Mouse (Mus musculus): ENCODE data around the gene Grik1. TPM values are rescaled to one million over a fixed set of nuclear protein-coding genes. Genes with fewer than 3 reads are reported as not detected.

Grik1 gene
- polyA plus RNA-seq, 1 experiment from 2014 or later: 4.2 TPM

DNA sequence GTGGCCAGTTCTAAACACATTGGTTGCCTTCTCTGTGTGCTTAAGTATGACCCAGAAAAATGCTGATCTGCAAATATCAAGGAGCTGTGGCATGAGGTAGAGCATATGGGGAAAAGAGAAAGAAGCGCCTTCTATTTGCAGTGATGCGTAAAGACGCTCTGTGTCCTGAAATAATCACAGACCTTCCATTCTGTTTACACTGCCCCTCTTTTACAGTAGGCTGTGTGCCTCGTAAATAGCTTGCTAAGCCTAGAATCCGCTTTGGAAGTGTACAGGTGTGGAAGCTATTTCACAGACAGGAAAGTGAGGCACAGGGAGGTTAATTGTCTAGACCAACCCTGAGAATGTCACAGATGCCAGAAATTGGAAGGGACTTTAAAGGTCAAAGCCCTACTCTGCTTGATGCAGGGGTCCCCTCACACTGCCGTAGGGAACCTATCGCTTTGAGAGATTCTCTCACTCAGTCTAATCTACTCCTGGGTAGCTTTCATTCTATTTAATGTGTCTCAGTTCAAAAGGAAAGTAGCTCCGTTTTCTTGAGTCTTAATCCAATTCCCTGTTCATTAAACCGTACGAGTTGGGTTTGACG lies 251.5 kb downstream of the Grik1 start:
- Histone ChIP-seq H3K27ac (no peak overlapping the region), H3K36me3 (replicated peaks) (no peaks in the 10 kb centered on the region), H3K9me3 (no peaks in the 10 kb centered on the region), H3K4me2 (no peak overlapping the region), H3K4me1 (no peaks in the 10 kb centered on the region), H3K27me3 (no peaks in the 10 kb centered on the region), H3K9ac (no peak overlapping the region), H3K4me3 (replicated peaks) (no peak overlapping the region)
- 58% methylated on average over 11 of the region's 11 CpGs for WGBS
- ATAC-seq (ENCODE audit: low FRiP score): peak; percentile 55; the same call in 1 of the 2 replicates

DNA sequence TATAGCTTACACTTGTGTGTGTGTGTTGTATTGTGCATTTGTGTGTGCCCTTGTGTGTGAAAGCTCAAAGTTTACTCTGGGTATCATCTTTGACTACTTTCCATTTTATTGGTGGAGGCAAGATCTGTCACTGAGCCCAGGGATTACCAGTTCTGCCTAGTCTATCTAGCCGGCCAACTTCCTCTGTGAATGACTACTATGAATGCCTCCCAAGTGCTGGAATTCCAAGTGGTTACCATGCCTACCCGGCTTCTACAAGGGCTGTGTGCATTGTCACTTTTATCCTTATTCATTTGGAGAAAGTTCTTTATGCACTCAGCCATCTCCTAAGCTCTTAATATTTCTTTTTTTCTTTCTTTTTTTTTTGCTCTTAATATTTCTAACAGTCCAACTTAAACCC lies 301.3 kb downstream of the Grik1 start:
- 16% methylated on average over 2 of the region's 2 CpGs for WGBS
- Histone ChIP-seq H3K27me3 (no peaks in the 10 kb centered on the region), H3K9me3 (no peaks in the 10 kb centered on the region), H3K4me3 (replicated peaks) (no peak overlapping the region), H3K9ac (no peak overlapping the region), H3K4me1 (peaks cover 10% of the 10 kb centered on the region; the same call in 1 of the 2 replicates), H3K36me3 (replicated peaks) (no peaks in the 10 kb centered on the region), H3K4me2 (no peak overlapping the region), H3K27ac (no peak overlapping the region)
- peak; percentile 87 for ATAC-seq (ENCODE audit: low FRiP score)

DNA sequence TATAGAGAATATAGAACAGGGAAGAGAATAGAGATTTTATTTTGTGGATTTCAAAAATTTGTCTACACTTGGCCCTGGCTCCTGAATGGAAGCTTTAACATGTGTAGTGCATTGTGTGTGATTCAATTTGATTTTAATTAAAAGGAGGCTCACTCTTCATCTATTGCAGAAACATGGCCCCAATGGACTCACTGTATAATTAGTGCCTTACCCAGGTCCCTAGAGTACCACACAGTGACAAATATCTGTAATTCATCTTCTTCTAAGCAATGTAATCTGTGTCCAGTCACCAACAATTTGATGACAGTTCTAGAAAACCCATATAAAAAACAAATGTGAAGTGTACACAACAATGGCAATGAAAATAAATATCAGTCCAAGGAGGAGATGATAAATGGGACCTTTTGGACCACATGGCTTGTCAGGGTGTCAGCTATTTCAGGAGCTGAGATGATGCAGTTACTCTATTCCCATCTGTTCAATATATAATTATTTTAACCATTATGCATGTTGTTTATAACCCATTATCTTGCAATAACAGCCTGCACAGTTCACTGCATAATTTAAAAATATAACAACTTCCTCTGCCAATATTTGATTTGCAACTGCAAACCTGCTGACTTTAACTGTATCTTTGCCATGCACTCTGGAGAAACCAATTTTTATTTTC lies 305.7 kb downstream of the Grik1 start:
- no peak overlapping the region for H3K9ac ChIP-seq
- H3K4me3 ChIP-seq (replicated peaks): no peak overlapping the region
- H3K27me3 ChIP-seq: no peaks in the 10 kb centered on the region
- no peaks in the 10 kb centered on the region for H3K9me3 ChIP-seq
- no peak overlapping the region for H3K4me2 ChIP-seq
- H3K27ac ChIP-seq: no peak overlapping the region
- no peaks in the 10 kb centered on the region for H3K36me3 ChIP-seq (replicated peaks)
- peaks cover 10% of the 10 kb centered on the region; the same call in 1 of the 2 replicates for H3K4me1 ChIP-seq
- ATAC-seq (ENCODE audit: low FRiP score): peak; percentile 27; the same call in 1 of the 2 replicates

DNA sequence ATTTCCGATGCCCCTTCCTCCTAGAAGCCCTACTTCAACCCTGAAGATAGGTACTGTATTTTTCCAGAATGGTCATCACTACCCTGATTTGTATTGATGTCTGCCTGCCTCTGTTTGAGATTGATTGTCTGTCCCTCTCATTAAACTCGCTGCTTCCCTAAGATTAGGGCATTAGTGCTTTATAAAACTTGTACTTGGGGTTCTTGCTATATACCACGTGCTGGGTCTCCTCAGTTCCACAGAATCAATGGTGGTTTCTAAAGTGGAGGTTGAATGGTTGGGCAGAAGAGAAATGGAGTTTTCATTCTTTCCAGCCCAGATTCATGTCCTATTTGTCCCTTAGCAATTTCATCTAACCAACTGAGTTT lies 316.0 kb downstream of the Grik1 start:
- H3K4me2 ChIP-seq: no peak overlapping the region
- H3K4me3 ChIP-seq (replicated peaks): no peak overlapping the region
- no peaks in the 10 kb centered on the region for H3K36me3 ChIP-seq (replicated peaks)
- no peaks in the 10 kb centered on the region for H3K27me3 ChIP-seq
- no peaks in the 10 kb centered on the region for H3K9me3 ChIP-seq
- peaks cover 9% of the 10 kb centered on the region; the same call in 1 of the 2 replicates for H3K4me1 ChIP-seq
- 31% methylated on average over 3 of the region's 3 CpGs for WGBS
- H3K9ac ChIP-seq: no peak overlapping the region
- ATAC-seq (ENCODE audit: low FRiP score): peak; percentile 52
- H3K27ac ChIP-seq: no peak overlapping the region

- Histone ChIP-seq H3K27ac (no peak overlapping the region), H3K4me3 (replicated peaks) (no peak overlapping the region), H3K9ac (no peak overlapping the region), H3K4me1 (peaks cover 9% of the 10 kb centered on the region; the same call in 1 of the 2 replicates), H3K36me3 (replicated peaks) (no peaks in the 10 kb centered on the region), H3K4me2 (no peak overlapping the region), H3K9me3 (no peaks in the 10 kb centered on the region), H3K27me3 (no peaks in the 10 kb centered on the region)
- WGBS: 26% methylated on average over 2 of the region's 2 CpGs
- ATAC-seq (ENCODE audit: low FRiP score): peak; percentile 93
These were observed 316.5 kb downstream of the Grik1 start for GRCm38 (mm10) chr16:87973394-87974075.

DNA sequence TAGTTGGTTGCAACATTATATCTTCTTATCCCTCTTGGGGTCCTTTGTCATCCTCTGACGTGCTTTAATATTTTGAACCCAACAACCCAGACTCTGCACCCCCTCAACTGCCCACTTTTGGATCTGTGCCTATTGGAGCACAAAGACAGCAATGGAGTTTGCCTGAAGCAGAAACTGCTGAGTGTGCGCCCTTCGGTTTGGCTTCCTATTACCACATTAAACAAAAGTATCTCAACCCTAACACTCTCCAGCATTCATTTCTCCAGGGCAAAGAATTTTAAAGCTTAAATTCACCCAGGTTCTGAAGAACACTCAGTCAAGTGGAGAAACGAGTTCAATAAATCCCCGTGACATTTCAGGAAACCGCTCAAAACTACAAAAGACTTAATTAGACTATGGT lies 318.2 kb downstream of the Grik1 start:
- H3K27ac ChIP-seq: no peak overlapping the region
- no peak for ATAC-seq (ENCODE audit: low FRiP score)
- H3K36me3 ChIP-seq (replicated peaks): no peaks in the 10 kb centered on the region
- no peak overlapping the region for H3K4me2 ChIP-seq
- 63% methylated on average over 6 of the region's 6 CpGs for WGBS
- no peak overlapping the region for H3K4me3 ChIP-seq (replicated peaks)
- no peak overlapping the region for H3K9ac ChIP-seq
- no peaks in the 10 kb centered on the region for H3K27me3 ChIP-seq
- H3K4me1 ChIP-seq: peaks cover 9% of the 10 kb centered on the region; the same call in 1 of the 2 replicates
- H3K9me3 ChIP-seq: no peaks in the 10 kb centered on the region

- Histone ChIP-seq H3K27ac (no peak overlapping the region), H3K27me3 (no peaks in the 10 kb centered on the region), H3K9ac (no peak overlapping the region), H3K4me2 (no peak overlapping the region), H3K4me3 (replicated peaks) (no peak overlapping the region), H3K36me3 (replicated peaks) (no peaks in the 10 kb centered on the region), H3K4me1 (peaks cover 9% of the 10 kb centered on the region; the same call in 1 of the 2 replicates), H3K9me3 (no peaks in the 10 kb centered on the region)
- WGBS: 85% methylated on average over 3 of the region's 3 CpGs
- no peak for ATAC-seq (ENCODE audit: low FRiP score)
These were observed 320.1 kb downstream of the Grik1 start for GRCm38 (mm10) chr16:87969936-87970335.

DNA sequence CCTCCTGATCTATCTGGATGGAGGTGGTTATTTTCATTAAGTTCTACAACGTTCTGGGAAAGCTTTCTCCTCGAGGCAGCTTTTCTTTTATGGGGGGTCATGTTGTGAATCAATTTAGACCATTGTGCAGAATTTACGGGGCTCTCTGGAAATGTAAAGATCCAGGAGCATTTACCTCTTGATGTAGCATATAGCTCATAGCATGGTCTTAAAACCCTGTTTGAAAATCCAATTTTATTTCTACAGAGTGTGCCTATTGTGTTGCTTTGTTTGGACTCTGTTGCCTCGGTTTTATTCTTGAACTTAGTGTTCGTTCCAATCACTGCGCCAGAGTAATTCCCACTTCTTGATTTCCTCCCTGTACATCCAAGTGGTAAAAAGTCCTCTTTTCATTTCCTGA lies 328.6 kb downstream of the Grik1 start:
- WGBS: 66% methylated on average over 6 of the region's 6 CpGs
- H3K4me2 ChIP-seq: no peak overlapping the region
- ATAC-seq (ENCODE audit: low FRiP score): no peak
- no peak overlapping the region for H3K4me3 ChIP-seq (replicated peaks)
- H3K27me3 ChIP-seq: no peaks in the 10 kb centered on the region
- no peak overlapping the region for H3K9ac ChIP-seq
- H3K36me3 ChIP-seq (replicated peaks): no peaks in the 10 kb centered on the region
- no peak overlapping the region for H3K27ac ChIP-seq
- H3K9me3 ChIP-seq: no peaks in the 10 kb centered on the region
- no peaks in the 10 kb centered on the region for H3K4me1 ChIP-seq

DNA sequence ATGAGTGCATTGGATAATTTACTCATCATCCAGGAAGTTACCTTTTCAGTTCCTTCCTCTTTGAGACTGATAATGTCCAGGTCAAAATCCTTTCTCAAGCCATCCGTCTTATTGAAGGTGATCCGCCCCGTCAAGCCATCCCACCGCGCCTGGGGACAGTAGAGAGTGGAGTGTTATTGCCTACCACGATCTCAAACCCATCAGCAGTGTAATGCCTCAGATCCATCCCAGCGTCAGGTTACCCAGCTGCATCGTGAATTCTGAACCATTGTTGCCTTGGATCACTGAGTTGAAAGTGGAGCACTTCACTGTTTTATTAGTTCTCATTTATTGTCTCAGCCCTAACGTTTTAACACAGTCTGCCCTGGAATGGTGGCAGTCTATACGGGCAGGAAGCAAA lies 332.6 kb downstream of the Grik1 start:
- no peak for ATAC-seq (ENCODE audit: low FRiP score)
- H3K4me3 ChIP-seq (replicated peaks): no peak overlapping the region
- no peak overlapping the region for H3K9ac ChIP-seq
- H3K4me2 ChIP-seq: no peak overlapping the region
- no peak overlapping the region for H3K27ac ChIP-seq
- H3K9me3 ChIP-seq: no peaks in the 10 kb centered on the region
- no peaks in the 10 kb centered on the region for H3K27me3 ChIP-seq
- H3K36me3 ChIP-seq (replicated peaks): no peaks in the 10 kb centered on the region
- 91% methylated on average over 10 of the region's 10 CpGs for WGBS
- peaks cover 5% of the 10 kb centered on the region; the same call in 1 of the 2 replicates for H3K4me1 ChIP-seq

- no peaks in the 10 kb centered on the region for H3K9me3 ChIP-seq
- no peak for ATAC-seq (ENCODE audit: low FRiP score)
- 86% methylated on average over 5 of the region's 5 CpGs for WGBS
- no peak overlapping the region for H3K4me3 ChIP-seq (replicated peaks)
- H3K9ac ChIP-seq: no peak overlapping the region
- H3K4me1 ChIP-seq: peaks cover 5% of the 10 kb centered on the region; the same call in 1 of the 2 replicates
- no peak overlapping the region for H3K4me2 ChIP-seq
- no peaks in the 10 kb centered on the region for H3K27me3 ChIP-seq
- H3K27ac ChIP-seq: no peak overlapping the region
- H3K36me3 ChIP-seq (replicated peaks): no peaks in the 10 kb centered on the region
These were observed 333.9 kb downstream of the Grik1 start for GRCm38 (mm10) chr16:87956178-87956577.

GRCm38 (mm10) chr16:87954715-87955441 lies 335.2 kb downstream of the Grik1 start:
- no peak overlapping the region for H3K9ac ChIP-seq
- H3K27ac ChIP-seq: no peak overlapping the region
- peaks cover 5% of the 10 kb centered on the region; the same call in 1 of the 2 replicates for H3K4me1 ChIP-seq
- peak; percentile 30; the same call in 1 of the 2 replicates for ATAC-seq (ENCODE audit: low FRiP score)
- no peak overlapping the region for H3K4me2 ChIP-seq
- H3K4me3 ChIP-seq (replicated peaks): no peak overlapping the region
- 78% methylated on average over 9 of the region's 9 CpGs for WGBS
- H3K9me3 ChIP-seq: no peaks in the 10 kb centered on the region
- H3K27me3 ChIP-seq: no peaks in the 10 kb centered on the region
- H3K36me3 ChIP-seq (replicated peaks): no peaks in the 10 kb centered on the region

GRCm38 (mm10) chr16:87953176-87953575 lies 336.9 kb downstream of the Grik1 start:
- Histone ChIP-seq H3K9me3 (no peaks in the 10 kb centered on the region), H3K9ac (no peak overlapping the region), H3K27me3 (no peaks in the 10 kb centered on the region), H3K36me3 (replicated peaks) (no peaks in the 10 kb centered on the region), H3K4me2 (no peak overlapping the region), H3K4me3 (replicated peaks) (no peak overlapping the region), H3K27ac (no peak overlapping the region), H3K4me1 (peaks cover 5% of the 10 kb centered on the region; the same call in 1 of the 2 replicates)
- 87% methylated on average over 4 of the region's 4 CpGs for WGBS
- no peak for ATAC-seq (ENCODE audit: low FRiP score)
